Mouse (Mus musculus): ENCODE results near the gene Slc26a9. TPM values are rescaled to one million over a fixed set of nuclear protein-coding genes. Genes with fewer than 3 reads are reported as not detected.

Gene Slc26a9
- total and polyA plus RNA-seq, 3 experiments = 0.08 TPM; not detected in 2

- H3K36me3 ChIP-seq (ENCODE audit: control insufficient read depth, insufficient read depth, low read length) = no peaks in the 10 kb centered on the region
- H3K4me3 ChIP-seq = no peak overlapping the region
- no peak overlapping the region for H3K27ac ChIP-seq
- H3K9ac ChIP-seq (ENCODE audit: low read depth, low read length) = no peak overlapping the region
- peaks cover 6% of the 10 kb centered on the region for H3K4me1 ChIP-seq (ENCODE audit: control insufficient read depth, insufficient read depth, low read length)
- WGBS = 55% methylated on average over 3 of the region's 3 CpGs
- intact Hi-C loops (cut with DNase I) = no loop called here
- no peak for TF ChIP-seq CTCF (IDR thresholded peaks at IDR 0.05)
- TF ChIP-seq EP300 (IDR thresholded peaks at IDR 0.05; ENCODE audit: insufficient read depth, low read depth, low read length) = no peak
- TF ChIP-seq POLR2A (IDR thresholded peaks at IDR 0.05; ENCODE audit: insufficient read depth, low read depth, low read length) = no peak
- H3K79me2 ChIP-seq (replicated peaks; ENCODE audit: control insufficient read depth, insufficient read depth, low read length) = no peaks in the 10 kb centered on the region
- no peaks in the 10 kb centered on the region for H3K27me3 ChIP-seq (ENCODE audit: control insufficient read depth, insufficient read depth, low read length)
- peak in 1 of 2 experiments; percentile 40 for DNase-seq
Observed at GRCm38 (mm10) chr1:131751181-131751890, 7.5 kb downstream of the Slc26a9 start.

DNA sequence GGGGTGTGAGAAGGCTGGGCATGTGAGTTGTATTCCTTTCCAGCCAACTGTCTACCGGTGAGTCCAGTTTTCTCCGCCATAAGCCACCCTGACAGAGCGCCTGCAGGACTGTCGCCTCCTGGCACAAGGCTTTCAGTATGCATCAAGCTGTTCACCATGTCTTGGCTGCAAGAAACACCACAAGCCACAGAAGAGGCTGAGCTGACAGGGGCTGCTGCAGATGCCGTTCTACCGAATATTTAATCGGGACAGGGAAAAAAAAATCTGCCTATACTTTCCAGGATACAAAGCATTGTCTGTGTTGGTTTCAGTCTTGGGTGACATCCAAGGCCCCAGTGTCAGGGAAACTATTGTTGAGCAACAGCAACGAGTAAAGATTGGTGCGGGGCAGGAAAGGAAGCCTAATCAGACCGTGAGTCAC, 8.1 kb downstream of the Slc26a9 start:
- intact Hi-C loops (cut with DNase I) = no loop called here
- H3K27me3 ChIP-seq (ENCODE audit: control insufficient read depth, insufficient read depth, low read length) = no peaks in the 10 kb centered on the region
- 37% methylated on average over 10 of the region's 10 CpGs for WGBS
- no peak for DNase-seq
- H3K4me3 ChIP-seq = no peak overlapping the region
- no peak overlapping the region for H3K9ac ChIP-seq (ENCODE audit: low read depth, low read length)
- H3K4me1 ChIP-seq (ENCODE audit: control insufficient read depth, insufficient read depth, low read length) = peaks cover 6% of the 10 kb centered on the region
- TF ChIP-seq CTCF (IDR thresholded peaks at IDR 0.05) (no peak), POLR2A (IDR thresholded peaks at IDR 0.05; ENCODE audit: insufficient read depth, low read depth, low read length) (no peak), EP300 (IDR thresholded peaks at IDR 0.05; ENCODE audit: insufficient read depth, low read depth, low read length) (no peak)
- H3K79me2 ChIP-seq (replicated peaks; ENCODE audit: control insufficient read depth, insufficient read depth, low read length) = no peaks in the 10 kb centered on the region
- no peaks in the 10 kb centered on the region for H3K36me3 ChIP-seq (ENCODE audit: control insufficient read depth, insufficient read depth, low read length)
- H3K27ac ChIP-seq = no peak overlapping the region

DNA sequence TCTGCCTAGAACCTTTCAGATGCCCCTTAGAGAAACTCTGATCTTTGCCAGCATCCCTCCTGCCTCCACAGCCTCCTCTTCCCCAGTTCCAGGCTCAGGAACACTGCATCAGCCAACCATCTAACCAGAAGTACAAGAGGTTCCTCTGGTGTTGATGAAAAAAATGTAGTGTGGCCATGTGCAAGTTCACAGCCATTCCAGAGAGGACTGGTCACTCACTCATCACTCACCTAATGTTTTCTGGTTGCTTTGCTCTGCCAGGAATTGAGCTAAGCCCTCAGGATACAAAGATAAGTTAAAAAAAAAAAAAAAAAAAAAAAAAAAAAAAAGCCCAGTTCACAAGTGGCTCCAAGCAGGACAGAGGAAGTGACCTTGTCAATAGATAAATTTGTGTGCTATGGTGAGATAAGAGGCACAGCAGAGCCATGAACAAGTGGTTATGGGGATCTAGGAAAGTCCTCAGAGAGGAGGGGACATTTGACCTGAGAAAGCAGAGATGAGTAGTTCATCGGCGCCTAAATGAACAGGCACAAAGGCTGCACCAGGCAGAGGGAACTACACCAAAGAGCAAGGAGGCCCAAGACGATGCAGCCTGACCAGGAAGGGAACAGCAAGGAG, 10.5 kb downstream of the Slc26a9 start:
- no peaks in the 10 kb centered on the region for H3K36me3 ChIP-seq (ENCODE audit: control insufficient read depth, insufficient read depth, low read length)
- intact Hi-C loops (cut with DNase I) = no loop called here
- no peaks in the 10 kb centered on the region for H3K79me2 ChIP-seq (replicated peaks; ENCODE audit: control insufficient read depth, insufficient read depth, low read length)
- no peaks in the 10 kb centered on the region for H3K27me3 ChIP-seq (ENCODE audit: control insufficient read depth, insufficient read depth, low read length)
- no peak for DNase-seq
- no peak overlapping the region for H3K9ac ChIP-seq (ENCODE audit: low read depth, low read length)
- H3K27ac ChIP-seq = peak overlapping the region; percentile 31; the same call in 1 of the 2 replicates
- H3K4me1 ChIP-seq (ENCODE audit: control insufficient read depth, insufficient read depth, low read length) = peaks cover 6% of the 10 kb centered on the region
- WGBS = 17% methylated on average over 3 of the region's 3 CpGs
- H3K4me3 ChIP-seq = no peak overlapping the region
- TF ChIP-seq POLR2A (IDR thresholded peaks at IDR 0.05; ENCODE audit: insufficient read depth, low read depth, low read length) = no peak
- TF ChIP-seq CTCF (IDR thresholded peaks at IDR 0.05) = no peak
- no peak for TF ChIP-seq EP300 (IDR thresholded peaks at IDR 0.05; ENCODE audit: insufficient read depth, low read depth, low read length)

DNA sequence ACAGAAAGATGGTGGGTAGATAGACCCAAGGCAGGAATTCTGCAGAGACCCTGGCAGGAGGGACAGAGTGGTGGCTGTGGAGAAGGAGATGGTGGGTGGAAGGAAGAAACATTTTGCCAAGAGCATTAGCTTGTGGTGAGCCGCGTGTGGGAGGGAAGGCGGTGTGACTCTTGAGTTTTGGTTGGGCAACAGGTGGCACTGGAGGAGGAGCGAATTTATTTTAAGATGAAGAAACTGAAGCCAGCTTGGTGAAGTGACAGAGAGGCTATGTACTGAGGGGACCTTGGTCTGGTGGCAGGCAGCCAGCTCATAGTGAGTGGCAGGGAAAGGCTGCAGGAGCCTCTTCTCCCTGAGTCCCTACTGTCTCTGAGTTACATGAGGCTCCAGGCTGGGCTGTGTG, 11.1 kb downstream of the Slc26a9 start:
- 49% methylated on average over 4 of the region's 4 CpGs for WGBS
- H3K36me3 ChIP-seq (ENCODE audit: control insufficient read depth, insufficient read depth, low read length) = no peaks in the 10 kb centered on the region
- peak overlapping the region; percentile 31; the same call in 1 of the 2 replicates for H3K27ac ChIP-seq
- H3K27me3 ChIP-seq (ENCODE audit: control insufficient read depth, insufficient read depth, low read length) = no peaks in the 10 kb centered on the region
- H3K4me1 ChIP-seq (ENCODE audit: control insufficient read depth, insufficient read depth, low read length) = peaks cover 6% of the 10 kb centered on the region
- TF ChIP-seq EP300 (IDR thresholded peaks at IDR 0.05; ENCODE audit: insufficient read depth, low read depth, low read length) (peak; percentile 41; the same call in 1 of the 2 replicates), POLR2A (IDR thresholded peaks at IDR 0.05; ENCODE audit: insufficient read depth, low read depth, low read length) (no peak)
- H3K9ac ChIP-seq (ENCODE audit: low read depth, low read length) = no peak overlapping the region
- intact Hi-C loops (cut with DNase I) = no loop called here
- no peaks in the 10 kb centered on the region for H3K79me2 ChIP-seq (replicated peaks; ENCODE audit: control insufficient read depth, insufficient read depth, low read length)
- H3K4me3 ChIP-seq = no peak overlapping the region
- DNase-seq = peak; percentile 58 to 70

GRCm38 (mm10) chr1:131757211-131757610, 13.4 kb downstream of the Slc26a9 start:
- no peaks in the 10 kb centered on the region for H3K36me3 ChIP-seq (ENCODE audit: control insufficient read depth, insufficient read depth, low read length)
- TF ChIP-seq EP300 (IDR thresholded peaks at IDR 0.05; ENCODE audit: insufficient read depth, low read depth, low read length) (no peak), POLR2A (IDR thresholded peaks at IDR 0.05; ENCODE audit: insufficient read depth, low read depth, low read length) (no peak), CTCF (IDR thresholded peaks at IDR 0.05) (no peak)
- no peaks in the 10 kb centered on the region for H3K27me3 ChIP-seq (ENCODE audit: control insufficient read depth, insufficient read depth, low read length)
- WGBS = 96% methylated on average over 6 of the region's 6 CpGs
- intact Hi-C loops (cut with DNase I) = no loop called here
- no peak overlapping the region for H3K9ac ChIP-seq (ENCODE audit: low read depth, low read length)
- H3K79me2 ChIP-seq (replicated peaks; ENCODE audit: control insufficient read depth, insufficient read depth, low read length) = no peaks in the 10 kb centered on the region
- no peak overlapping the region for H3K27ac ChIP-seq
- peak in 1 of 2 experiments; percentile 7 for DNase-seq
- peaks cover 3% of the 10 kb centered on the region for H3K4me1 ChIP-seq (ENCODE audit: control insufficient read depth, insufficient read depth, low read length)
- H3K4me3 ChIP-seq = no peak overlapping the region

DNA sequence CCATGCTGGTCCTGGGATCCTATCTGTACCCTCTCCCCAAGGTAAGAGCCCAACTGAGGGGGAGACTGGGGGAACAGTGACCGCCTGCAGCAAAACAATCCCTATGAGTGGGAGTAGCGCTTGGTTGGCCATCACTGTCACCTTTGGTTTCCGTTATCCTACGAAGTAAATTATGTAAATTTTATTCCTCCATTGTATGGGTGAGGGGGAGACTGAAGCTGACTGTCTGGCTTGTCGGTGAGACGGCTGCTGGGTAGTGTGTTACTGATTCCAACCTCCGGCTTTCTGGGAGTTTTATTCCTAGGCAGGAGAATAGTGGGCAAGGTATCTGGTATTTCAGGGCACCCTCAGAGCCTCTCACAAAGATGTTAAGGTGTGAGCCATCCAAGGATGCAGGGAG, 15.0 kb downstream of the Slc26a9 start:
- H3K9ac ChIP-seq (ENCODE audit: low read depth, low read length) = no peak overlapping the region
- DNase-seq = peak in 1 of 2 experiments; percentile 10
- peaks cover 2% of the 10 kb centered on the region; the same call in 1 of the 2 replicates for H3K4me1 ChIP-seq (ENCODE audit: control insufficient read depth, insufficient read depth, low read length)
- TF ChIP-seq CTCF (IDR thresholded peaks at IDR 0.05) = no peak
- 90% methylated on average over 7 of the region's 7 CpGs for WGBS
- intact Hi-C loops (cut with DNase I) = no loop called here
- H3K27ac ChIP-seq = no peak overlapping the region
- H3K4me3 ChIP-seq = no peak overlapping the region
- no peaks in the 10 kb centered on the region for H3K36me3 ChIP-seq (ENCODE audit: control insufficient read depth, insufficient read depth, low read length)
- H3K27me3 ChIP-seq (ENCODE audit: control insufficient read depth, insufficient read depth, low read length) = no peaks in the 10 kb centered on the region
- H3K79me2 ChIP-seq (replicated peaks; ENCODE audit: control insufficient read depth, insufficient read depth, low read length) = no peaks in the 10 kb centered on the region
